ENCODE assay signal across 7 mouse cellular contexts in genomic region chr16:32803252-32803853, GRCm38 (mm10). TPM values are rescaled to one million over a fixed set of nuclear protein-coding genes. Genes with fewer than 3 reads are reported as not detected.
A peak's percentile ranks its signal among the peaks of the same experiment; 100 is the strongest.
DNase-seq lines count a peak whose midpoint lies in the region; ATAC-seq and TF ChIP-seq lines count a peak whose summit lies in the region.

No protein-coding gene starts in this region.

- H3K27ac ChIP-seq in embryonic facial prominence, embryonic 13.5 days, result peak overlapping the region; percentile 18
- H3K27ac ChIP-seq in midbrain, embryonic 12.5 days (replicated peaks), result no peak overlapping the region

- no peaks in the 10 kb centered on the region for H3K36me3 ChIP-seq in C2C12 (ENCODE audit: control insufficient read depth, insufficient read depth)
- no peaks in the 10 kb centered on the region for H3K36me3 ChIP-seq in embryonic facial prominence, embryonic 13.5 days
- H3K36me3 ChIP-seq in midbrain, embryonic 12.5 days, result no peaks in the 10 kb centered on the region

- TF ChIP-seq CTCF in C2C12 (IDR thresholded peaks at IDR 0.05; ENCODE audit: control insufficient read depth, insufficient read depth, insufficient read length), result no peak

- H3K4me1 ChIP-seq in embryonic facial prominence, embryonic 13.5 days, result peaks cover 15% of the 10 kb centered on the region
- H3K4me1 ChIP-seq in midbrain, embryonic 12.5 days, result peaks cover 20% of the 10 kb centered on the region

- 57% methylated on average over 6 of the region's 6 CpGs for WGBS in embryonic facial prominence, embryonic 13.5 days
- WGBS in midbrain, embryonic 12.5 days, result 61% methylated on average over 6 of the region's 6 CpGs

- peak; percentile 96 for DNase-seq in NIH3T3 (ENCODE audit: low read depth)
- DNase-seq in heart, postnatal 10 days, result peak; percentile 73 to 77
- DNase-seq in layer of hippocampus, postnatal 36 days, result peak; percentile 30 to 41

- no peaks in the 10 kb centered on the region for H3K79me2 ChIP-seq in C2C12 (ENCODE audit: control insufficient read depth, insufficient read depth)

- H3ac ChIP-seq in C2C12 (ENCODE audit: control insufficient read depth, insufficient read length, low read depth), result no peak overlapping the region

- H3K4me2 ChIP-seq in embryonic facial prominence, embryonic 13.5 days, result no peak overlapping the region
- H3K4me2 ChIP-seq in midbrain, embryonic 12.5 days (replicated peaks), result no peak overlapping the region

- no peak overlapping the region for H3K4me3 ChIP-seq in C2C12 (ENCODE audit: insufficient read depth, poor library complexity, severe bottlenecking)
- no peak overlapping the region for H3K4me3 ChIP-seq in embryonic facial prominence, embryonic 13.5 days
- no peak overlapping the region for H3K4me3 ChIP-seq in midbrain, embryonic 12.5 days

- intact Hi-C loops in heart, postnatal 10 days (cut with DNase I), result no loop called here

- ATAC-seq in embryonic facial prominence, embryonic 13.5 days (ENCODE audit: insufficient number of reproducible peaks, insufficient read depth, low FRiP score, low TSS enrichment, low read depth), result peak; percentile 56; the same call in 1 of the 2 replicates
- 0 out of 2 replicates have a peak, but pooled peaks have one; percentile 44 for ATAC-seq in midbrain, embryonic 12.5 days (ENCODE audit: low FRiP score, low read depth)
- ATAC-seq in monocyte, adult 5-6 weeks (replicated peaks; ENCODE audit: insufficient number of reproducible peaks, low FRiP score, low TSS enrichment, poor library complexity, severe bottlenecking), result no peak

- H3K79me3 ChIP-seq in C2C12 (ENCODE audit: low read depth), result no peaks in the 10 kb centered on the region

- no peaks in the 10 kb centered on the region for H3K9me3 ChIP-seq in embryonic facial prominence, embryonic 13.5 days
- no peaks in the 10 kb centered on the region for H3K9me3 ChIP-seq in midbrain, embryonic 12.5 days

- no peaks in the 10 kb centered on the region for H3K27me3 ChIP-seq in C2C12 (ENCODE audit: control insufficient read depth, insufficient read depth, insufficient read length)
- H3K27me3 ChIP-seq in embryonic facial prominence, embryonic 13.5 days, result no peaks in the 10 kb centered on the region
- H3K27me3 ChIP-seq in midbrain, embryonic 12.5 days, result no peaks in the 10 kb centered on the region

- H3K9ac ChIP-seq in embryonic facial prominence, embryonic 13.5 days, result no peak overlapping the region
- no peak overlapping the region for H3K9ac ChIP-seq in midbrain, embryonic 12.5 days (replicated peaks)

TF ChIP-seq in C2C12, 6 proteins besides CTCF, POLR2A, EP300 and RAD21:
- TF ChIP-seq FOSL1 (IDR thresholded peaks at IDR 0.05; ENCODE audit: insufficient read depth, low read length, poor library complexity, severe bottlenecking) (no peak), CEBPB (IDR thresholded peaks at IDR 0.05; ENCODE audit: low read depth) (peak; percentile 73)

RNA-seq across cellular contexts. Expression of gene Muc20, which starts 6.1 kb away (rescaled TPM):
- polyA plus RNA-seq in C2C12 (2012; fragmentation: generic; extraction: Trizol), result not detected
- polyA plus RNA-seq in embryonic facial prominence, embryonic 13.5 days (2015; fragmentation: Nextera tagmentation; extraction: Ambion mirVana), result not detected in 2 replicates
- total RNA-seq in heart, postnatal 10 days (2021), result under 1 TPM in 1 of 2 experiments, not detected in 1; 0.12 TPM
- not detected for total RNA-seq in layer of hippocampus, postnatal 36 days (2021)
- not detected in 2 replicates for polyA plus RNA-seq in midbrain, embryonic 12.5 days (2016; fragmentation: Nextera tagmentation; extraction: Ambion mirVana)
- 0.19 TPM in 1 of 3 replicates, not detected in the others for total RNA-seq in monocyte, adult 5-6 weeks (2017)

RNA-seq across cellular contexts. Expression of gene Smbd1, which starts 6.9 kb away (rescaled TPM):
- polyA plus RNA-seq in C2C12 (2012; fragmentation: generic; extraction: Trizol), result not detected
- not detected in 2 replicates for polyA plus RNA-seq in embryonic facial prominence, embryonic 13.5 days (2015; fragmentation: Nextera tagmentation; extraction: Ambion mirVana)
- total RNA-seq in heart, postnatal 10 days (2021), result not detected
- not detected for total RNA-seq in layer of hippocampus, postnatal 36 days (2021)
- polyA plus RNA-seq in midbrain, embryonic 12.5 days (2016; fragmentation: Nextera tagmentation; extraction: Ambion mirVana), result not detected in 2 replicates
- not detected in 3 replicates for total RNA-seq in monocyte, adult 5-6 weeks (2017)

Comparison
In these comparisons a context has a peak if more than half of its experiments do, and no peak if none do; other contexts are left out.
1. DNase-seq: peak in every context shown above with its lines; median percentile 96 in NIH3T3; 75 in heart, postnatal 10 days; 36 in layer of hippocampus, postnatal 36 days.